ENCODE assay signal across 11 mouse cellular contexts in the genomic region with DNA sequence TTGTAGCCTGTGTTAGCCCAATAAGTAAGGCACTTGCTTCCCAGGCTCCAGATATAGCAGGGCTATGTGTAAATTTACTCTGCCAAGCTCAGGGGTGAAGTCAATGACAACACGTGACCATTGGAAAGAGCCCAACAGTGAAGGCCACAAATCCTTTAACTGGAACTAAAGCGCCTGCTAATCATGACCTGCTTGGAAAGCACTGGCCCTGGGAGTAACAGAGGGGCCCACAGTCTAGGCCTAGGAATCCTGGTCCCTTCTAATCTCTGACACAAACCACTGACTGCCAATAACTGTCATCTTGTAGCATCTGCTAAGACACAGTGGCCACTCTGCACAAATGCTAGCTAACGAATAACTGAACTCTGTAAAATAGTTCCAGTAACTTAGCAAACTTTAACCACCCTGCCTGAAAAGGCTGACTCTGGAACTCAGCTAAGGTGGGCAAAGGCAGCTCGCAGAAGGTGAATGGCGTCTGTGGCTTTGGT. TPM values are rescaled to one million over a fixed set of nuclear protein-coding genes. Genes with fewer than 3 reads are reported as not detected.
DNase-seq lines count a peak whose midpoint lies in the region; ATAC-seq and TF ChIP-seq lines count a peak whose summit lies in the region.
"Had no signal": no experiment of that assay in that cellular context is flagged by ENCODE, and none has a peak within 500 bp of the region (broad histone marks: within the 10 kb centered on the region; RNA-seq: fewer than 3 reads in every experiment).

No protein-coding gene starts in this region.

- no peak for DNase-seq in hindbrain, embryonic 10.5 days (ENCODE audit: low spot score)
- DNase-seq in hindbrain, embryonic 11.5 days (ENCODE audit: low spot score) = no peak
- DNase-seq in kidney, adult 2 months = peak; percentile 91
- DNase-seq in liver, postnatal 0 days = no peak
- DNase-seq in forebrain, embryonic 14.5 days (ENCODE audit: low spot score) = no peak
- no peak for DNase-seq in thymus, adult 2 months
- DNase-seq: lung, adult 2 months; thymus, postnatal 14 days had no signal

- peaks cover 69% of the 10 kb centered on the region for H3K4me1 ChIP-seq in hindbrain, embryonic 10.5 days (replicated peaks)
- H3K4me1 ChIP-seq in hindbrain, embryonic 11.5 days (replicated peaks; ENCODE audit: control insufficient read depth, insufficient read depth, low read length) = peaks cover 7% of the 10 kb centered on the region; the same call in 1 of the 2 replicates
- peaks cover 59% of the 10 kb centered on the region for H3K4me1 ChIP-seq in heart, embryonic 11.5 days (ENCODE audit: control insufficient read depth, insufficient read depth, low read length)
- H3K4me1 ChIP-seq in kidney, adult 2 months (ENCODE audit: control insufficient read depth, insufficient read depth, low read length) = peaks cover 81% of the 10 kb centered on the region
- peaks cover 18% of the 10 kb centered on the region for H3K4me1 ChIP-seq in liver, postnatal 0 days (ENCODE audit: insufficient read depth)
- H3K4me1 ChIP-seq in forebrain, embryonic 14.5 days (ENCODE audit: control insufficient read depth, insufficient read depth, low read length) = peaks cover 8% of the 10 kb centered on the region
- peaks cover 22% of the 10 kb centered on the region for H3K4me1 ChIP-seq in forebrain, embryonic 16.5 days (replicated peaks; ENCODE audit: control insufficient read depth, insufficient read depth, low read length)
- H3K4me1 ChIP-seq in thymus, adult 2 months (replicated peaks; ENCODE audit: control insufficient read depth, insufficient read depth, low read length) = peaks cover 50% of the 10 kb centered on the region

- no peak for TF ChIP-seq CTCF in kidney, adult 2 months (conservative IDR thresholded peaks at IDR 0.05; ENCODE audit: insufficient read depth, insufficient read length, low read depth, low read length)
- TF ChIP-seq CTCF in liver, postnatal 0 days (IDR thresholded peaks at IDR 0.05; ENCODE audit: low read depth) = no peak
- TF ChIP-seq CTCF in thymus, adult 2 months (IDR thresholded peaks at IDR 0.05; ENCODE audit: borderline replicate concordance, control insufficient read depth, extremely low read depth, insufficient read depth, low read length, poor library complexity) = no peak

- H3K9me3 ChIP-seq in hindbrain, embryonic 10.5 days = no peaks in the 10 kb centered on the region
- no peaks in the 10 kb centered on the region for H3K9me3 ChIP-seq in hindbrain, embryonic 11.5 days (ENCODE audit: control insufficient read depth, low read length)
- H3K9me3 ChIP-seq in heart, embryonic 11.5 days (replicated peaks; ENCODE audit: control insufficient read depth, low read length) = no peaks in the 10 kb centered on the region
- no peaks in the 10 kb centered on the region for H3K9me3 ChIP-seq in liver, postnatal 0 days (ENCODE audit: low read length)
- no peaks in the 10 kb centered on the region for H3K9me3 ChIP-seq in forebrain, embryonic 14.5 days (replicated peaks; ENCODE audit: control insufficient read depth, low read length)
- no peaks in the 10 kb centered on the region for H3K9me3 ChIP-seq in forebrain, embryonic 16.5 days (ENCODE audit: control insufficient read depth, low read length)
- H3K9me3 ChIP-seq: hindbrain, embryonic 15.5 days had no signal

- H3K27ac ChIP-seq in hindbrain, embryonic 10.5 days = peak overlapping the region; percentile 62; the same call in 1 of the 2 replicates
- H3K27ac ChIP-seq in hindbrain, embryonic 11.5 days (ENCODE audit: low read depth, low read length) = no peak overlapping the region
- peak overlapping the region; percentile 31 for H3K27ac ChIP-seq in heart, embryonic 11.5 days (ENCODE audit: low read depth, low read length)
- H3K27ac ChIP-seq in kidney, adult 2 months (ENCODE audit: insufficient read depth, low read depth, low read length) = peak overlapping the region; percentile 96
- no peak overlapping the region for H3K27ac ChIP-seq in liver, postnatal 0 days (ENCODE audit: low read depth)
- no peak overlapping the region for H3K27ac ChIP-seq in forebrain, embryonic 14.5 days (ENCODE audit: low read depth, low read length)
- no peak overlapping the region for H3K27ac ChIP-seq in forebrain, embryonic 16.5 days (ENCODE audit: low read length)
- no peak overlapping the region for H3K27ac ChIP-seq in thymus, adult 2 months (ENCODE audit: control insufficient read depth, insufficient read depth, low read length)
- H3K27ac ChIP-seq: hindbrain, embryonic 15.5 days had no signal

- H3K4me3 ChIP-seq in hindbrain, embryonic 10.5 days = no peak overlapping the region
- H3K4me3 ChIP-seq in hindbrain, embryonic 11.5 days (ENCODE audit: low read depth, low read length) = no peak overlapping the region
- H3K4me3 ChIP-seq in heart, embryonic 11.5 days (ENCODE audit: low read depth, low read length) = no peak overlapping the region
- H3K4me3 ChIP-seq in kidney, adult 2 months (ENCODE audit: insufficient read depth, low read depth, low read length) = no peak overlapping the region
- H3K4me3 ChIP-seq in liver, postnatal 0 days (ENCODE audit: low read depth, low read length) = no peak overlapping the region
- no peak overlapping the region for H3K4me3 ChIP-seq in forebrain, embryonic 14.5 days (ENCODE audit: low read depth, low read length)
- no peak overlapping the region for H3K4me3 ChIP-seq in forebrain, embryonic 16.5 days (replicated peaks; ENCODE audit: low read length)
- no peak overlapping the region for H3K4me3 ChIP-seq in thymus, adult 2 months (ENCODE audit: control insufficient read depth, insufficient read depth, low read length)
- H3K4me3 ChIP-seq: hindbrain, embryonic 15.5 days had no signal

- no peak overlapping the region for H3K9ac ChIP-seq in hindbrain, embryonic 11.5 days (ENCODE audit: low read depth, low read length)
- H3K9ac ChIP-seq in heart, embryonic 11.5 days (ENCODE audit: low read depth, low read length) = no peak overlapping the region
- H3K9ac ChIP-seq in liver, postnatal 0 days (replicated peaks) = peak overlapping the region; percentile 42
- no peak overlapping the region for H3K9ac ChIP-seq in forebrain, embryonic 14.5 days (ENCODE audit: low read length)
- no peak overlapping the region for H3K9ac ChIP-seq in forebrain, embryonic 16.5 days (replicated peaks; ENCODE audit: low read depth, low read length)
- H3K9ac ChIP-seq: hindbrain, embryonic 15.5 days had no signal

- TF ChIP-seq POLR2A in kidney, adult 2 months (IDR thresholded peaks at IDR 0.05; ENCODE audit: low read depth, low read length) = no peak
- no peak for TF ChIP-seq POLR2A in thymus, adult 2 months (IDR thresholded peaks at IDR 0.05; ENCODE audit: control insufficient read depth, extremely low read depth, insufficient read depth, low read length, poor library complexity)

- no peak for TF ChIP-seq EP300 in liver, postnatal 0 days (IDR thresholded peaks at IDR 0.05; ENCODE audit: low read depth)

- H3K36me3 ChIP-seq in hindbrain, embryonic 10.5 days = no peaks in the 10 kb centered on the region
- no peaks in the 10 kb centered on the region for H3K36me3 ChIP-seq in hindbrain, embryonic 11.5 days (ENCODE audit: control insufficient read depth, insufficient read depth, low read length)
- H3K36me3 ChIP-seq in heart, embryonic 11.5 days (ENCODE audit: control insufficient read depth, insufficient read depth, low read length) = no peaks in the 10 kb centered on the region
- H3K36me3 ChIP-seq in kidney, adult 2 months (ENCODE audit: control insufficient read depth, insufficient read depth, low read length) = no peaks in the 10 kb centered on the region
- H3K36me3 ChIP-seq in liver, postnatal 0 days (replicated peaks; ENCODE audit: insufficient read depth, low read length) = no peaks in the 10 kb centered on the region
- no peaks in the 10 kb centered on the region for H3K36me3 ChIP-seq in forebrain, embryonic 14.5 days (ENCODE audit: control insufficient read depth, insufficient read depth, low read length)
- no peaks in the 10 kb centered on the region for H3K36me3 ChIP-seq in forebrain, embryonic 16.5 days (ENCODE audit: control insufficient read depth, insufficient read depth)
- peaks cover 6% of the 10 kb centered on the region; the same call in 1 of the 2 replicates for H3K36me3 ChIP-seq in thymus, adult 2 months (ENCODE audit: control insufficient read depth, insufficient read depth, low read length)
- H3K36me3 ChIP-seq: hindbrain, embryonic 15.5 days had no signal

- no peaks in the 10 kb centered on the region for H3K27me3 ChIP-seq in hindbrain, embryonic 10.5 days (ENCODE audit: insufficient read depth, poor library complexity, severe bottlenecking)
- H3K27me3 ChIP-seq in hindbrain, embryonic 11.5 days (ENCODE audit: control insufficient read depth, insufficient read depth, low read length) = no peaks in the 10 kb centered on the region
- H3K27me3 ChIP-seq in heart, embryonic 11.5 days (ENCODE audit: control insufficient read depth, insufficient read depth, low read length) = no peaks in the 10 kb centered on the region
- no peaks in the 10 kb centered on the region for H3K27me3 ChIP-seq in kidney, adult 2 months (replicated peaks; ENCODE audit: control insufficient read depth, insufficient read depth, low read length)
- no peaks in the 10 kb centered on the region for H3K27me3 ChIP-seq in liver, postnatal 0 days (ENCODE audit: insufficient read depth, low read length)
- H3K27me3 ChIP-seq in forebrain, embryonic 14.5 days (replicated peaks; ENCODE audit: control insufficient read depth, insufficient read depth, low read length) = no peaks in the 10 kb centered on the region
- H3K27me3 ChIP-seq in forebrain, embryonic 16.5 days (replicated peaks; ENCODE audit: control insufficient read depth, insufficient read depth, low read length) = no peaks in the 10 kb centered on the region
- H3K27me3 ChIP-seq in thymus, adult 2 months (ENCODE audit: control insufficient read depth, insufficient read depth, low read length) = no peaks in the 10 kb centered on the region
- H3K27me3 ChIP-seq: hindbrain, embryonic 15.5 days had no signal

- ATAC-seq in hindbrain, embryonic 11.5 days (ENCODE audit: low FRiP score) = no peak
- ATAC-seq in heart, embryonic 11.5 days (replicated peaks; ENCODE audit: insufficient number of reproducible peaks, low FRiP score, low TSS enrichment) = no peak
- ATAC-seq in liver, postnatal 0 days = peak; percentile 64
- ATAC-seq in forebrain, embryonic 14.5 days = no peak
- ATAC-seq in forebrain, embryonic 16.5 days = no peak

- 91% methylated on average over 5 of the region's 5 CpGs for WGBS in hindbrain, embryonic 10.5 days
- 93% methylated on average over 5 of the region's 5 CpGs for WGBS in hindbrain, embryonic 11.5 days
- WGBS in heart, embryonic 11.5 days (ENCODE audit: insufficient replicate concordance) = 77% methylated on average over 5 of the region's 5 CpGs
- 33% methylated on average over 5 of the region's 5 CpGs for whole genome bisulfite sequencing in kidney, adult 2 months
- 58% methylated on average over 5 of the region's 5 CpGs for whole genome bisulfite sequencing in liver, postnatal 0 days (ENCODE audit: insufficient replicate concordance)
- WGBS in forebrain, embryonic 14.5 days = 93% methylated on average over 5 of the region's 5 CpGs
- WGBS in forebrain, embryonic 16.5 days = 87% methylated on average over 5 of the region's 5 CpGs
- 85% methylated on average over 5 of the region's 5 CpGs for WGBS in thymus, adult 2 months

- no peak overlapping the region for H3K4me2 ChIP-seq in hindbrain, embryonic 11.5 days (replicated peaks; ENCODE audit: low read depth, low read length)
- H3K4me2 ChIP-seq in heart, embryonic 11.5 days = no peak overlapping the region
- H3K4me2 ChIP-seq in liver, postnatal 0 days (ENCODE audit: low read depth, low read length) = no peak overlapping the region
- H3K4me2 ChIP-seq in forebrain, embryonic 14.5 days (ENCODE audit: low read length) = no peak overlapping the region
- H3K4me2 ChIP-seq in forebrain, embryonic 16.5 days (ENCODE audit: low read length) = no peak overlapping the region
- H3K4me2 ChIP-seq: hindbrain, embryonic 15.5 days had no signal

RNA-seq across cellular contexts. Expression of a gene that starts 14.2 kb away (rescaled TPM):
- polyA plus RNA-seq in hindbrain, embryonic 10.5 days (2016; fragmentation: Nextera tagmentation; extraction: Ambion mirVana) = 85.2 and 99.4 TPM in 2 replicates
- polyA plus RNA-seq in hindbrain, embryonic 11.5 days (2014; fragmentation: Nextera tagmentation; extraction: Ambion mirVana) = 73.8 and 91.1 TPM in 2 replicates
- 89.2 and 109 TPM in 2 replicates for polyA plus RNA-seq in heart, embryonic 11.5 days (2014; fragmentation: Nextera tagmentation; extraction: Ambion mirVana)
- 129 and 152 TPM in 2 replicates for polyA plus RNA-seq in kidney, adult 2 months (2012; rRNA removed)
- polyA plus RNA-seq in liver, postnatal 0 days (2015; fragmentation: Nextera tagmentation; extraction: Ambion mirVana) = 32.0 and 34.8 TPM in 2 replicates
- polyA plus RNA-seq in forebrain, embryonic 14.5 days (2014; fragmentation: Nextera tagmentation; extraction: Ambion mirVana) = 94.0 and 101 TPM in 2 replicates
- polyA plus RNA-seq in forebrain, embryonic 16.5 days (2015; fragmentation: Nextera tagmentation; extraction: Ambion mirVana) = 100 and 127 TPM in 2 replicates
- 149 and 189 TPM in 2 replicates for polyA plus RNA-seq in thymus, adult 2 months (2012; rRNA removed)

Comparison
In these comparisons a context has a peak if more than half of its experiments do, and no peak if none do; other contexts are left out.
1. H3K27ac ChIP-seq: peak in hindbrain, embryonic 10.5 days (single experiment), heart, embryonic 11.5 days (single experiment) and kidney, adult 2 months (single experiment); none in hindbrain, embryonic 11.5 days (single experiment), liver, postnatal 0 days (single experiment), forebrain, embryonic 14.5 days (single experiment), forebrain, embryonic 16.5 days (single experiment) and thymus, adult 2 months (single experiment).